Mouse (Mus musculus) monocyte, adult 5-6 weeks (primary cell): ENCODE results near the gene L3hypdh. TPM values are rescaled to one million over a fixed set of nuclear protein-coding genes. Genes with fewer than 3 reads are reported as not detected.
A peak's percentile ranks its signal among the peaks of the same experiment; 100 is the strongest.
"Not testable (repeated sequence)": the region's sequence is repeated elsewhere in the genome, so short reads cannot be mapped to it uniquely, and the experiment has no call there.

Experiments
- ATAC-seq: fragments of 153-309, 156-312 bp; replicated peaks from 2 replicates; pipeline ENCODE4 v1.8.0; 2017; ENCODE audit warnings: mild to moderate bottlenecking; ENCODE audit not compliant: low TSS enrichment, insufficient number of reproducible peaks, severe bottlenecking, poor library complexity, low FRiP score
- total RNA-seq: library from RNA; stranded (forward); fragments of 200-1000, 200-491, 200-594 nt; gene quantifications from 3 replicates; pipeline ENCODE4 v1.2.3, GENCODE M21; 2017

Gene L3hypdh
- total RNA-seq, 1 experiment from 2014 or later = not detected

GRCm38 (mm10) chr12:72069626-72070326 lies 15.5 kb downstream of the L3hypdh start:
- peak; percentile 33; the same call in 1 of the 2 replicates for ATAC-seq

GRCm38 (mm10) chr12:72057780-72058179 lies 27.5 kb downstream of the L3hypdh start:
- no peak for ATAC-seq

GRCm38 (mm10) chr12:72053851-72054250 lies 31.4 kb downstream of the L3hypdh start:
- no peak for ATAC-seq

GRCm38 (mm10) chr12:72053303-72053702 lies 31.9 kb downstream of the L3hypdh start:
- ATAC-seq = no peak

GRCm38 (mm10) chr12:72052571-72052970 lies 32.7 kb downstream of the L3hypdh start:
- no peak for ATAC-seq

- ATAC-seq = no peak
Measured at GRCm38 (mm10) chr12:72050821-72051220, 34.4 kb downstream of the L3hypdh start.

GRCm38 (mm10) chr12:72050156-72050555 lies 35.1 kb downstream of the L3hypdh start:
- ATAC-seq = not testable (repeated sequence)

GRCm38 (mm10) chr12:72047513-72047912 lies 37.7 kb downstream of the L3hypdh start:
- ATAC-seq = no peak

GRCm38 (mm10) chr12:72041238-72041637 lies 44.0 kb downstream of the L3hypdh start:
- ATAC-seq = no peak

- no peak for ATAC-seq
Measured at GRCm38 (mm10) chr12:72039501-72039900, 45.7 kb downstream of the L3hypdh start.

- ATAC-seq = no peak
Measured at GRCm38 (mm10) chr12:72038866-72039265, 46.4 kb downstream of the L3hypdh start.

- ATAC-seq = no peak
Measured at GRCm38 (mm10) chr12:72037049-72037448, 48.2 kb downstream of the L3hypdh start.

- no peak for ATAC-seq
Measured at GRCm38 (mm10) chr12:72036097-72036661, 49.1 kb downstream of the L3hypdh start.

GRCm38 (mm10) chr12:72031794-72032193 lies 53.4 kb downstream of the L3hypdh start:
- no peak for ATAC-seq

- ATAC-seq = no peak
Measured at GRCm38 (mm10) chr12:72031171-72031570, 54.1 kb downstream of the L3hypdh start.

GRCm38 (mm10) chr12:72025275-72025795 lies 59.9 kb downstream of the L3hypdh start:
- ATAC-seq = no peak

GRCm38 (mm10) chr12:72023572-72023971 lies 61.7 kb downstream of the L3hypdh start:
- no peak for ATAC-seq
